Mouse (Mus musculus) mouse embryonic stem cell (cell line): ENCODE results near the gene Baz1b.

Source experiments
- in situ Hi-C, 2 experiments: fragments of 300-500 bp; cut with MboI; formaldehyde crosslinking; loops; 1 replicate in 1 of 2; 3 replicates in 1 of 2; pipeline ENCODE4 v1.14.3; 2019 to 2020; ENCODE audit warnings: low sequenced_read_pairs in 2 of 2, low pct_unique_long_range_greater_than_20kb in 1 of 2, mixed read lengths in 1 of 2; ENCODE audit not compliant: unreplicated experiment in 1 of 2

The Baz1b gene

DNA sequence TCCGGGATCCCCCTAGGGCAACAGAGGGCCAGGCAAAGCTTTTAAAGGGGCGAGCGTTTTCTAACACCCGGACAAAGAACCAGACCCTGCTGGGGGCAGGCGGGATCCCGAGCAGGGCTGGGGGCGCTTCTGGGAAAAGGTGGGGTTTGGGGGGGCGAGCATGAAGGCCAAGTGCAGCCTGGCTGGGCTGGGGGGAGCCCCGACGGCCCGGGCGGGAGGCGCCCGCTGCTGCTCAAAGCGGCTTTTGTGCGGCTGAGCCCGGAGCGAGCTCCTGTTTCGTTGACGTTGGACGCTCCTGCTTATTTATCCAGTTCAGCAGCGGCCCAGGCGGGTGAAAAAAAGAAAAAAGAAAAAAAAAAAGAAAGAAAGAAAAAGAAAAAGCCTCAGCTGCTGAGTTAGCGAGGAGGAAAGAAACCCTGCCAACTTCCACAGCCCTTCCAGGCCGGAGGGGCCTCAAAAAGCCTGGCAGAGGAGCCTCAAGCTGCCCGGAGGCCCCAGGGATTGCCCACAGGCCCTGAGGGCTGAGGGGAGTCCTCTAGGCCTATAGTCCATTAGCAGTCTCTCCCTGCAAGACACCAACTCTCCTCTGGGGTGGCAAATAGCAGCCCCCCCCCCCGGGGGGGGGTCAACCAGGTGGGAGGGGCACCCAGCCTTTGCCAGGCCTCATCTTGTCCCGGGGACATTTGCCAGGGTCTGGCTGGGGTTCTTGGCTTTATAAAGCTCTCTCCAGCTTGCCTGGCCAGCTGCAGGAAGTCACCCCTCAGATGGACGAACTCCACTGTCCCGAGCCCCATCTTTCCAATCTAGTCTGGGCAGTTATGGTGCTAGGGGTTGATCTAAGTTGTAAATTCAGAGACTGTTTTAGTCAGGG lies 71.5 kb downstream of the Baz1b start:
- in situ Hi-C loops = no loop called here

DNA sequence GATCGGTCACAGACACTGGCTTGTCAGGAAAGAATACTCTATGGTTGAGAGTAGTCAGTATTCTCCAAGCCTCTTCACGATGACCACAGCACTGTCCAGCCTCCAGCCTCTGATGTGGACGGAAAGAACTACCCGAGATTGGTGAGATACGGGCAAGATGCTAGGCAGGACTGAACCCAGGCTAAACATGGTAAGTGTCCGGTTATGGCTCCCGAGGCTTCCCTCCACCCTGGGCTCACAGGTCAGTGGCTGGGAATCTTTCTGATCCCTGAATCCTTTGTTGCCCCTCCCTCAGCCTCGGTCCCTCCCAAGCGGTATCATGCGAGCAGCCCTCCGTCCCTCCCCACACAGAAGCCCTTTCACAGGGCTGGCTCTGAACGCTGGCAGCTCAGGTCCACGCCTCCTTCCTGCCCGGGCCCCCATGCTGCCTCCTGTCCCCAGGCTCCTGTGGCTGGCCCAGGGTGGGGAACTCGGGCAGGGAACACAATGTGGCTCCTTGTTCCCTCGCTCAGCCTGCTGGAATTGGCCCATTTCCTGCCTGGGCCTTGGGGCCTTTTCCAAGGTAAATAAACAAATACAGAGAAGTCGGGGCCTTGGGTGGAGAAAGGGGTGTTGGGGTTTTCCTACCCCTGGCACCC lies 76.9 kb downstream of the Baz1b start:
- in situ Hi-C loops = no loop called here

DNA sequence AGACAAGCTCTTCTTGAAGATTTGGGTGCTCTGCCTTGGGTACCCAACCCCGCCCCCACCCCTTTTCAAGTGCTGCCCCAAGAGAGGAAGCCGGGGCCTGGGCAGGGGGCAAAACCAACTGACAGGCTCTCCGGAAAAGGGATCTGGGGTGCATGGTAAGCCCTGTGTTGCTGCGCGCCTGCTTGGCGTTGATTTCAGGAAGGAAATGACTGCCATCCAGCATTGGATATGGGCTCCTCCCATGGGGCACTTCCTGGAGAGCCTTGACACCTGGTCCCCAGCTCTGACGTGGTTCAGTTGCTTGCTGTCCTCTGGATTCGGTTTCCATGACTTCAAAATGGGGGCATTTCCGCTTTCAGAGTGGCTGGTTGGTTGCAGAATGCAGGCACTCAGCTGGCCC lies 77.5 kb downstream of the Baz1b start:
- in situ Hi-C loops = no loop called here

DNA sequence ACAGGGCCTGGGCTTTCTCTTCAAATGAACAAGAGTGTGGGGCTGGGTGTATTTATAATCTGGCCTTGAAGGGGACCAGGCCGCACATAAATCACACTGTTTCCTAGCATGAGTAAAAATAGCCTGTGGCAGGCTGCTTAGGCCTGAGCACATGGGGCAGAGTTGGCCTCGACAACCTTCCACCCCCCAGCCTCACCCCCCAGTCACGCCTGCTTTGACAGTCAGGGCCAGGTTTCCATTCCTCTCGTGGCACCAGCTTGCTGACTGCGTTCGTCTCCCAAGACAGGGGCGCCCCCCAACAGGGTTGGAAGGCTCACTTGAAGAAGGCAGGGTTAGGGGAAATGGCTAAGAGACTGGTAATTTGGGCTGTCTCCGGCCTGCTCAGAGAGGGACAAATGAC lies 82.4 kb downstream of the Baz1b start:
- in situ Hi-C loops = no loop called here

DNA sequence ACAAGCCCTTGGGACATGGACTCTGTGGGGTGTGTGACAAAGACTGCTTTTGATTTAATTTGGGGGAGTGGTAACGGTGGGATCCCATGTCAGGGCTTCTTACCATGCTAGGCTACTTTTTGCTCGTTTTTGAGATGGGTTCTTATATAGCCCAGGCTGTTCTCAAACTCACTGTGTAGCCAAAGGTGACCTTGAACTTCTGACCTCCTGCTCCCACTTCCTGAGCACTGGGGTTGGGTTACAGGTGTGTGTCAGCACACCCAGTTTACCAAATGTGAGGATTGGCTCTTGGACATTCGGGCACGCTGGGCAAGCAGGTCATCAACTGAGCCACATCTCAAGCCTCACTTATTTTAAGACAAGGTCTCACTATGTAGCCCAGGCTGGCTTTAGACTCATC lies 83.3 kb downstream of the Baz1b start:
- in situ Hi-C loops = no loop called here

DNA sequence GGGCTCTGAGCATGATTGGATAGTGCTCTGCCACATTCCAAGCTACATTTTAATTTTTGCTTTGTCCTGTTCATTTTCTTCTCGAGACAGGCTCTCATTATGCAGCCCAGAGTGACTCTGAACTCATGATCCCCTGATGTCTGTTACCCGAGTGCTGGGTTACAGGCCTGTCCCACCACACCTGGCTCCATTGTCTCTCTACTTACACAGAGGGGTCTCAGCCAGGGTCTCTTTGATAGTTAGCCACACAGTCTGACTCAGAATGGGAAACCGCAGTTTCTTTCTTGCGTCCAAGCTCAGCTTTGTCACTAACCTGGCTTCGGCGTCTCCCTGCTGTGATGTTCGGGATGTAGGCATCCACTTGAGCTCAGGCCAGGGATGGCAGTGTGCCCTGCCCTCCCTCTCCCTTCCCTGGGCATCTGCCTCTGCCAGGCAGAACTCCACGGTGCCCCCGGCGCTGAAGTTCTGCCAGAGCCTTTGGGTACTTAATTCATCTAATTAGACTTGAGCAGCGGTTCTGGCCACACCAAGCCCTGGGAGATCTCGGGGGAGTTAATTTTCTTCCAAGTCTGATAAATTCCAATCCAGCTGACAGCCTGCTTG lies 84.6 kb downstream of the Baz1b start:
- in situ Hi-C loops = no loop called here

DNA sequence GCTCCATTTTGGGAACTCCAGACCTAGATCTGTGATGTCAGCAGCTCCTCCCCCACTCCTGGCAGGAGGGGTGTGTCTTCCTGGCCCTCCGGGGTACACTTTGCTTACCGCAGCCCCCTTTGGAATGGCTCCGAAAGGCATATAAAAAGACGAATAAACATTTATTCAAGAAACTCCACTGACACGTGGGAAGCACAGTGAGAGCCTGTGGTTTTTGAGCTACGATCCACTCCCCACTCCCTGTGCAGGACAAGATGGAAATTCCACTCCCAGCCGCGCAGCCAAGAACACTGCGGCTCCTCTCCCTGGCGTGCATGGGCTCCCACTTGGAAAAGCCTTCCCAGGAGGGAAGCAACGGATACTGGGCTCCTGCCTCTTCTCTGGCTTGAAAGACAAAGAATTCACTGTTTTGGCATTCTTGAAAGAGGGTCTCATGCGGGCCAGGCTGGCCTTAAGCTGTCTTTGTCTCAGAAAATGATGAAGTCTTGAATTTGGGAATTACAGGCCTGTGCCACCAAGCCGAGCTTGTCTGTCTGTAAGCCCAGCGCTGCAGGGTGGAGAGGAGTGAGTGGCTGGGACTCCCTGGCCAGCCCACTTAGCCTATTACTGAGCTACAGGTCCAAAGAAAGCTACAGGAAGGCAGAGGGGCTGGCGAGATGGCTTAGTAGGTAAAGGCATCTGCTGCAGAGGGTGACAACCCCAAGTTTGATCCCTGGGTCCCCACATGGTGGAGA lies 87.8 kb downstream of the Baz1b start:
- in situ Hi-C loops = loop anchor here in 1 of 2 experiments (25.0 kb wide), 1 partner anchor 363 kb away; the partner anchor contains the start of genes Cldn13 and Tmem270

DNA sequence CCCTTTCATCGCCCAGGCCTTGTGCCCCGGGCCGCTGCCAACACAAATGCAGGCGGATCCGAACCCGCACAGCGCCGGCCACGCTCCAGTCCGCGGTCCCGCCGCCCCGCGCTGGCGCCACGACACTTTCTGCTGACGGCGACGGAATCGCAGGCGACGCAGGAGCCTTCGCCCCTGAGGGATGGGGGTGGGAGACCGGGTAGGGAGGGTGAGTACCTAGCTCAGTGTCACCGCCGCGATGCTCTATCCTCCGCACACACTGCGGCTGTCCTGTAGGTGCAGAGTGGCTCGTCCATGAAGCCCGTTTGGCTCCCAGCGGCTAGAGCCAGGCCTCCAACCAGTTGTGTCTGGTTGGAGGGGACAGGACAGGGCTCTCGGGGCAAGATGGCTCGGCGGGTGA lies 89.5 kb downstream of the Baz1b start:
- in situ Hi-C loops = loop anchor here in 1 of 2 experiments (25.0 kb wide), 1 partner anchor 364 kb away; the partner anchor contains the start of genes Cldn13 and Tmem270

DNA sequence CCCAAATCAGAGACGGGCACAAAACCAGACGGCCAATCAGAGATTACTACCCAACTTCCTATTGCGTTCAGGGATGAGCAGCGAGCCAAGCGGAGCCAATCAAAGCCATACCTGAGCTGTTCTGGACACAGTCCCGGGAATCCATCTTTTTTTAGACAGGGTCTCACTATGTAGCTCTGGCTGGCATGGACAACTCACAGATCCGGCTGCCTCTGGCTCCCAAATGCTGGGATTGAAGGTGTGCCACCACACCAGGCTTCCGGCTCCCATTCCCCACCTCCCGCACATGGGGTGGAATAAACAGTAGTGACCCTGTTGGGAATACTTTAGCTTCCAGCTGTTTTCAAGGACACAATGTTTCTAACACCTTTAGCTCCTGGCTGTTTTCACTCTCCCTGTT lies 93.2 kb downstream of the Baz1b start:
- in situ Hi-C loops = loop anchor here in 1 of 2 experiments (25.0 kb wide), 1 partner anchor 368 kb away; the partner anchor contains the start of genes Cldn13 and Tmem270

DNA sequence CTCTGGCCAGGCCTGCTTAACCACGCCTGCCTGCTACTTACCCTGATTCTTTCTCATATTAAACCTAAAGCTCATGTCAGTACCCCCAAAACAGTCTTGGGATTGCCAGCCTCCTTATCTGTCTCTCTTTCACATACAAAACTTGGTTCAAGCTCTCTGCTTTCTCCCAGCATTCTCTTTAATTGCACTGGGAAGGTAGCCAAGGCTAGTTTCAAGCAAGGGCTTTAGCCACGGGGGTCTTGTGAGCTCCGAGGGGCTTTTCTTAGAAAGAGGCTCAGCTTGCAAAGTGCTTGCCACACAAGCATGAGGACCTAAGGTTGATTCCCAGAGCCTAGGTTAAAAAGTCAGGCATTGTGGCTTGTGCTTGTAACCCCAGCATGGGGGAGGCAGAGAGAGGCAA lies 98.1 kb downstream of the Baz1b start:
- in situ Hi-C loops = loop anchor here in 1 of 2 experiments (5.0 to 25.0 kb wide), 2 partner anchors 48 to 373 kb away; partner anchors contain the start of genes Cldn13 and Tmem270

DNA sequence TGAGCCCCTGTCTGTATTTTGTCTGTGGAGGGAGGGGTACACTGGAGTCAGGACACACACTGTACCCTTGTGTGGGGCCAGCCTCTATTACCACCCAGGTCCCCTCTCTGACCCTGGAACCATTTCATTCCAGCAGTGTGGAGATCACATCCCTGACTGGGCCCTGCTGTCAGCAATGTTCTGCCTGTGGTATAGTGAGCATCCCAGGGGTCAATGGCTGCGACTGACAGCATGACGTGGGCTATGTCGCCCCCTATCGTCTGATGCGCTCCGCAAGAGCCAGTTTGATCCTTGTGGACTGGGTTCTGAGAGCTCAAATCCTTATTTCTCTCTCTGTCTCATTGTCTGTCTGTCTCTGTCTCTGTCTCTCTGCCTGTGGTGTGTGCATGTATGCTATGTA lies 99.1 kb downstream of the Baz1b start:
- in situ Hi-C loops = loop anchor here in 1 of 2 experiments (5.0 to 25.0 kb wide), 2 partner anchors 49 to 374 kb away; partner anchors contain the start of genes Cldn13 and Tmem270

DNA sequence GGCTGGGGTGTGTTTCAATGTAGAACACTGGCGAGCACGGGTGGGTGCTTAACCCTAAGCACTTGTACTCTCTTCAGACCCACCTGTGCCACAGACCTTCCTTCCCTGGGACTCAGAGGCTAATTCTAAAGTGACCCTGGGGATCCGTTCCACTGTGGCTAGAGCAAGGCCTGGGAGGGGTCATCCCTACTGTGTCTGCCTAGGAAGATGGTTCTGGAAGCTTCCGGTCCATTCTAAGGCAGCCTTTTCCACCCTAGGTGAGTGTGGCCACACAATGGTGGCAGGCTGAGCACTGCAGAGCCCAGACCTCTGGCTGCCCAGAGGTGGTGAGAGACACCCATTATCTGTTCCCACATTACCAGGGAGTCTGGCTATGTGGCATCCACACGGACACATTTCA lies 99.9 kb downstream of the Baz1b start:
- in situ Hi-C loops = loop anchor here in 1 of 2 experiments (5.0 to 25.0 kb wide), 2 partner anchors 50 to 375 kb away; partner anchors contain the start of genes Cldn13 and Tmem270

DNA sequence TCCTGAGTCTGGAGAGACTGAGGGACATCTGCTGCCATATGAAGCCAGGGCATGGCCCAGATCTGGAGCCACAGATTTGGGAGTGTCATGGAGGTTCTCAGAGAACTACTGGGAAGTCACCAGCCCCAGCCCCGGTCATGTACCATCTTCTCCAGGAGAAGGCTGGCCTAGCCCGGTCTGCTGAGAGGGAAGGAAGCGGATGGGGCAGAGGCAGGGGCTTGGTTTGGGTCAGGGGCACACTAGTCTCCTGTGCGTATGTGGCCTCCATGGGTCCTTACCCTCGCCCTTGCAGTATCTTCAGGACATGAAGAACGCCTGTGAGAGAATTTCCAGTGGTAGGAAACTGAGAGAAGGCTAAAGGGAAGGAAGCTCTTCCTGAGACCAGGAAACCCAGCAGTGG lies 103.6 kb downstream of the Baz1b start:
- in situ Hi-C loops = loop anchor here in 1 of 2 experiments (25.0 kb wide), 1 partner anchor 378 kb away; the partner anchor contains the start of genes Cldn13 and Tmem270

DNA sequence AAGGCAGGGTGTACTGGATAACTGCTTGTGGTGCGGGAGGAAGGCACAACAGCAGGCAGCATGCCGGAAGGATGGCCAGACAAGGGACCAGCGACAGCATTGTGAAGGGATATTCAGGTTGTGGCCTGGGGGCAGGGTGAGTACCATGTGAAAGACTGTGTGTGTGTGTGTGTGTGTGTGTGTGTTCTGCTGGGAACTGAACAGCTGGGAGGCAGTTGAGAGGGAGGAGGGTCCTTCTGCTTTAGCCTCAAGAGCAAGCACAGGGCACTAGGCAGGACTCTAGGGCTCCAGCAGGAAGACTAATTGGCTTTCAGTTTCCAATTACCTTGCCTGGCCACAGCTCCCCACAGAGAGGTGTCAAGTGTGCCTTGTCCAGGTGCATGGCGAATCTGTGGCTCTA lies 104.1 kb downstream of the Baz1b start:
- in situ Hi-C loops = loop anchor here in 1 of 2 experiments (25.0 kb wide), 1 partner anchor 379 kb away; the partner anchor contains the start of genes Cldn13 and Tmem270

DNA sequence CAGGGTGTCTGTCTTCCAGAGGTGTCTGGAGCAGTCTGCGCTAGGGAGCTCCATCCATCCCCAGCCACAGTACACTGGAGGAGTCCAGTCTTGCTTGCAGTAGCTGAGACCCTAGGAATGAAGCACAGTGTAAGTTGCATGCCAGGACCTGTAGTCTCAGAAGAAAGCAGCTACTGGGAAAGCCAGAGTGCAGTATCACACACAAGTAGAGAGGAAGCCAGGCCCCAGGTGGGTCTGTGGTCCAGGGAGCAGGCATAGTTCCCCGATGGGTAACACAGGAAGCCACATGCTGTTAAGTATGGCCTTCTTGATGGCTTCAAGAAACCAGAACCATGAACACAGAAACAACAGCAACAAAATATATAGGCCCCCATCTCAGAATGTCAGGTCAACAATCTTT lies 104.9 kb downstream of the Baz1b start:
- in situ Hi-C loops = loop anchor here in 1 of 2 experiments (25.0 kb wide), 1 partner anchor 380 kb away; the partner anchor contains the start of genes Cldn13 and Tmem270
